Mouse (Mus musculus): ENCODE measurements around the gene Cnksr3.

- TF ChIP-seq CTCF (IDR thresholded peaks at IDR 0.05) (no peak), EP300 (IDR thresholded peaks at IDR 0.05) (no peak)
These were observed 135.3 kb downstream of the Cnksr3 start for GRCm38 (mm10) chr10:7076662-7077211.

Measured in lung, postnatal 0 days (tissue).